Mouse (Mus musculus) spleen, adult 12 weeks (tissue): ENCODE data around the gene Susd3.

Experiments used
- DNase-seq: peaks from one replicate; pipeline ENCODE4 v3.0.0; 2022; ENCODE audit warnings: low spot score

Gene Susd3

GRCm38 (mm10) chr13:49248467-49248862 is at the start of gene Susd3:
Susd3 (minus strand) TSS chr13:49248706.
- no peak for DNase-seq

- no peak for DNase-seq
Observed at GRCm38 (mm10) chr13:49296270-49296669, 47.8 kb upstream of the Susd3 start.

DNA sequence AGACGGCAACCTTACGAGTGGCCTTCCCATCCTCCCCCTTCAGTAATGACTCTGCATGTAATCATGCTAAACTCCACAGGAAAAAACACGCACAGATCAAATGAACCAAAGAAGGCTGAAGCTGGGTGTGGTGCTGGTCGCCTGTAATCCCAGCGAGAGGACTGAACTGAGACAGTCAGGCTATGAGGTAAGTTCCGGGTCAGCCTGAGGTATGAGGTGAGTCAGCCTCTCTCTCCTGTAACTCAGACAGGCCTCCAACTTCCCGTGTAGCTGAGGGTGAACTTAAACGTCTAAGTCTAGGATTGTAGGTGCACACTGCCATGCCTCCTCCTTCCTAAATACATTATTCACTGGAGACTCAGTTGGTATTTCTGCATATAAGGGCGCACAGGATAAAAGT is 45.6 kb upstream of the Susd3 start:
- no peak for DNase-seq

DNA sequence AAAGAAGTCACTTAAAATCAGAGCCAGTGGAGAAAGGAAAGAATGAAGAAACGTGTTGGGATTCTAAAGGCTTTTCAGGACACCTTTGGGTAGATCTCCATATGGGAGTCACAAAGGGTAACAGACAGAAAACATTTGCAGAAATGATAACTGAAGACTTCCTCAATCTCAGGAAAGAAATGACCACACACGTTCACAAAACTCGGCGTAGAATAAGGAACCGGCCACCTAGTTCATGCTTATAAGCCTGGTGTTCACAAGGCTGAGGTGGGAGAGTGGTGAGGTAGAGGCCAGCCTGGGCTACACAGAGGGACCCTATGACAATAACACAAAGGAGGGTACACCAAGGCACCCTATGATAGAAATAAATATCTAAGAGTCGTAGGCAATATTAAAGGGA is 43.4 kb upstream of the Susd3 start:
- DNase-seq: no peak

DNA sequence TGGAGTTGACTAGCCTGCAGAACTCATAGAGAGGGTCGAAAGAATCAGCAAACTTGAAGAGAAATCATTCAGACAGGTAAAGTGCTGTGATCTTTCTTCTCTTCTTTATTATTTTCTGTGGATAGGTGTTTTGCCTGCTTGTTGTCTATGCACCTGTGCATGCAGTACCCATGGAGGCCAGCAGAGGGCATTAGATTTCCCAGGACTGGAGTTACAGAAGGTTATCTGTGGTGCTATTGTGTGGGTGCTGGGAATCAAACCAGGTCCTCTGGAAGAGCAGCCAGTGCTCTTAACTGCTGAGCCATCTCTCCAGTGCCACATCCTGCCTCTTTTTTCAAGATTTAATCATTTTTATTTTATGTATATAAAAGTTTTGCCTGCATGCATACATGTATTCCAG is 42.9 kb upstream of the Susd3 start:
- no peak for DNase-seq

DNA sequence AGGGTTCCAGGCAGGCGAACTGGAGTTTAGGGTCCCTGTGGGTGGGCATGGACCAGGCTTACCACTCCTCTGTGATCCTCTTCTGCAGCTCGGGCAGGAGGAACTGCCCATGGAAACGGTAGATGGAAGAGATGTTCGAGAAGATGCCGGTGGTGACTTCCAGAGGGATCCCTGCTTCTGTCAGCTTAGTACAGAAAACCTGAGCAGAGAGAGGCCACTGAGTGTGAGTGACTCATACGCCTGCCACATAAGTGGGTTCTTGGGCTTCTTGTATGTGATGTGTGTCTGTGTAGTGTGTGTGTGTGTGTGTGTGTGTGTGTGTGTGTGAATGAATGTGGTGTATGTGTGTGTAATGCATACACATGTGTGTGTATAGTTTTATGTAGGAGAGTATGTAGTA is 38.7 kb upstream of the Susd3 start:
- DNase-seq: no peak

GRCm38 (mm10) chr13:49286750-49287149 is 38.2 kb upstream of the Susd3 start:
- DNase-seq: no peak

DNA sequence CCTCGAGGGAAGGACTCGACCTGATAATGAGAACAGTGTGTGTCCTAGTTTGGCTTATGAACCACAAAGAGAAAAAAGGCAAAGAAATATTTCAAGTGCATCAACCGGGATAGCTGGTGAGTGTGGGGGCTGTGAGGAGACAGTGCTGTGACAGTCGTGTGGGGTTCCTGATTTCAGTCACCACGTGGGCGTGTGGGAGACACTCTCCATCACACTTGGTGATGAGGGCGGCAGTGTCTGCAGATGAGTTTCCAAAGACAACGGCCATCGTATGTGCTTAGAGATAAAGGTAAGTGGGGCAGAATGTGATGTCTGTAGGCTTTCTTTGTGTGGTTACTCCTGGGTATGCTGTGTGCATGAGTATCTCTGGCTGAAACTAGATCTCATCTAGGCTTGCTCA is 35.2 kb upstream of the Susd3 start:
- DNase-seq: no peak

DNA sequence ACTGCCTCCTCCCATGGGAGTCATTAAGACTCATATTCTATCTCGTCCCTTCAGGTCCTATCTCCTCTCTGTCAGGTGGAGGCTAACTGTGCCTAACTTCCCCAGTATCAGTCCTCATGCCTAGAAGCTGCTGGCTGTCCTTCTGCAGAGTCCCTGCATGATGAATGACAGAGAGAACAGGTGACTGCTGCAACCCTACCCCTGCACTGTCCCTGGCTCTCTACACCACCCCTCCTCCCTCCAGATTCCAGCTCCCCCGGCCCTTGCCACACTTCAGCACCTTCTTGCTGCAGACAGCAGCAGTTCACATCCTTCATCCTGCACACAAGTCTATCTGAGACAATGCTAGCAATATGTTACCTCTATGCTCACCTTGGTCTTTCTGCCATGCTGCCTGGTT is 33.7 kb upstream of the Susd3 start:
- no peak for DNase-seq

DNA sequence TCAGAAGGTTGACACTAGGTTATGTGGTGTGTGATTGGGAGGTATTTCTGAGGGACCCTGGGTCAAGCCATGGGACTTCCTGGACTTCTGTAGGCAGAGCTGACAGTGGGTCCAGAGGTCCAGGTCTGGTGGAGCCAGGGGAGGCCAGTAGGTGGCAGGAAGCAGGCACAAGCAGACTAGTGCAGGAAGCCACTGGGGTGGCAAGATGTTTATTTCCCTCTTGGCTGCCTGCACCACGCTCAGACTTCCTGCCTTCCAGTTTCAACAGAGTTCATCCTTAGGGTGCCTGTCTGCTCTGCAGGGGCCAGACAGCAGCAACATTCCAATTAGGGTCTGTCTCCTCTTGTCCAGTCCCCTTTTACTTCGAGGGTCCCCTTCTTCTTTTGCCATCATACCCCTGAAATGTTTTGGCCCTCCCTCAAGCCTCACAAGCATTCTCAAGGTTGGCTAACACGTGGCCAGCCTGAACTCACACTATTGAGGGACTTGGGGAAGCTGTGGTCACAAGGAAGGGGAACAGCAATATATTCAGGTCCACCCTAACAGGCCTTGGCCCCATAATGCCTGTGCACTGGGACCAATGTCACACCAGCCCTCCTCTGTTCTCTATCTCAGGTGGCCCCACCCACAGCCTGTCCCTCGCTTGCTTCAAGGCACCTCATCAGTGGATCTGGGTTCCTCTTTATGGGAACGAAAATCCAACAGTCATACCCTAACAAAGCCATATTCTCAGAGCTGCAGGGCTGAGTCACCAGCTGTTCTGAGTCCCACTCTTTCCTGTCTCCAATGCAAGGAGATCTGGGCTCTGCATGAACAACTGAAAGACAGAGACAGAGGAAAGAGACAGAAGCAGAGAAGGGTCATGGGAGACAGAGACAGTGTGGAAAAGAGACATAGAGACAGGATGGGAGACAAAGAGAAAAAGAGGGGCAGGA is 23.6 kb upstream of the Susd3 start:
- no peak for DNase-seq

DNA sequence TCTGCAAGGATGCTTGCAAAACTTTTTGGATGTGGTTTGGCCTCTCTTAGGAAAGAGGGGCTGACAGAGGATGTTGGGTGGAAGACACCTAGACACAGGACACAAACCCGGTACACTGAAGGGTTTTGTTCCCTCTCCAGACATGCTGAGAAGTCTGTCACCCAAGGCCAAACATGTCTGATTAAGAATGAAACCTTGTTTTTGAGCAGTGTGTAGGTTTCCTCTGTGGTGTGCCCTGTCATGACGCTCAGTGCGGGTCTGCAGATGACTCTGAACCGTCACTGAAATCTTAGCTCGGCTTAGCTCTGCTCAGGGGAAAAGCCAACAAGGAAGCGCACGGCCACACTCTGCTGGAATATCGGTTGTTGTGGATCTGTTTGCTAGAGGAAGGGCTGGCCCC is 22.0 kb upstream of the Susd3 start:
- no peak for DNase-seq

GRCm38 (mm10) chr13:49267645-49268044 is 19.1 kb upstream of the Susd3 start:
- no peak for DNase-seq

DNA sequence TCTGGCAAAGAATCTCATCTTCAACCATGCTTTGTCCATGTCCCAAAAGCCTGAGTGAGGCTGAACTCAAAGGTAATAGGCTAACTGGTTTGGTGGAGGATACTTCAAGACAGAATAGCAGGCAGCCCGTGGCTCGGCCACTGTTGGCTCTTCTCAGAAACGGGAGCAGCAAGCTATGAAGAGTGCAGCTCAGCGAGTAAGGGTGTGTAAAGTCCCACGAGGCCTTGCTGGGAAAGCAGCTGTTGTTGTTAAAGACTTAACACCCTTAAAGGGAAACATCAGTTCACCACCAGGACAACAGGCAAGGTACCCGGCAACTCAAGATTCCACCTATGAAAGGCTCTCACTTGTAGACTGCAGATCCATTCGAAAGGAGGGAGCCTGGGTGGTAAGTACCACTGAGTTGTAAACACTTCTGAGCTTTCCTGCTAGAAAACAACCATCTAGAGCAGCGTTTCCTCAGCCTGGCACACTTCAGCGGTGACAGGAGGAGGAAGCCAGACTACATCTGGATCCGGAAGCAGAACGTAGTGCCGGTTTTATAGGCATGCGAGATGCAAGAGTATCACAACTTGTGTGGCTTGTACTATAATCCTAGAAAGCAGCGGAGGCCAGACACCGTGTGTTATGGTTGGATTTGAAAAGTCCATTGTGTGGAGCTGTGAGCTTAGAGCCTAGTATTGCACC is 11.7 kb upstream of the Susd3 start:
- DNase-seq: no peak

DNA sequence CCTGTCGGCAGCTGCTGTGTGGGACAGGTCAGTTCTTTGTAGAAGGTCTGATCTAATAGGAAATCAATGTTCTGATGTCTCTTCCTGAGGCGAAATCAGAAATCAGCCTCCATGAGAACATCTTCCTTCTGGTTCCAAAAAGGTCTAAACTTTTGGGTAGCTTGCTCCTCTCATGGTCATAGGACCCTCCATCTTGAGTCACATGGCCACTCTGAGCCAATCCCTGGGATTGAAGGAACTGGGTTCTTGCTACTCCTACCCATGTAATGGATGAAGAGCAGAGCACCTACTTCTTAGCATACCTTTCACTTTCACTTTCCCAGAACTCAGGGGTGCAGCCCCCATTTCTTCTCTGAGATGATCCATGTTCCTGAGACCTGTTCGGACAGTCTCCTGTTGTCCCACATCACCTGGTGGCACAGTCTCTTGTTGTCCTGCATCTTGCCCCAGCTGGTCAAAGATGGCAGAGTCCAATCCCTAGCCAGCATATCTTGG is 9.4 kb upstream of the Susd3 start:
- DNase-seq: no peak

GRCm38 (mm10) chr13:49252746-49253145 is 4.2 kb upstream of the Susd3 start:
- DNase-seq: no peak

- no peak for DNase-seq
Observed at GRCm38 (mm10) chr13:49252113-49252512, 3.6 kb upstream of the Susd3 start.

GRCm38 (mm10) chr13:49250716-49251517 is 2.4 kb upstream of the Susd3 start:
- no peak for DNase-seq

DNA sequence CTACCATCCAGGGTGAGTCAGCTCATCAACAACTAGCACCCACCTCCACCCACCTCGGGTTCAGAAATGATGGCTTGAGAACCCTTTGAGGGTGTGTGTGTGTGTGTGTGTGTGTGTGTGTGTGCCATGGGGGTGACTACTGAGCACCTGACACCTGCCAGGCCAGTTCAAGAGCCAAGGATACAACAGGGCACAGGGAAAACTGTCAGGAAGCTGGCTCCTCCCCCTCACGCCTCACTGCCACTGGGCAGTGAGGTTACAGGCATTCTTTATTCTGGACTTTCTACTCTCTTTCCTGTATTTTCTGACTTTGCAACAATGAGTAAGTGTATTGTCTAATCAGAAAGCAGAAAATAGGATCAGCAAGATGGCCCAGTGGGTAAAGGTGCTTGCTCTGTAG is 1.1 kb upstream of the Susd3 start:
- no peak for DNase-seq

GRCm38 (mm10) chr13:49248923-49249322 is 417 bp upstream of the Susd3 start:
- DNase-seq: no peak

DNA sequence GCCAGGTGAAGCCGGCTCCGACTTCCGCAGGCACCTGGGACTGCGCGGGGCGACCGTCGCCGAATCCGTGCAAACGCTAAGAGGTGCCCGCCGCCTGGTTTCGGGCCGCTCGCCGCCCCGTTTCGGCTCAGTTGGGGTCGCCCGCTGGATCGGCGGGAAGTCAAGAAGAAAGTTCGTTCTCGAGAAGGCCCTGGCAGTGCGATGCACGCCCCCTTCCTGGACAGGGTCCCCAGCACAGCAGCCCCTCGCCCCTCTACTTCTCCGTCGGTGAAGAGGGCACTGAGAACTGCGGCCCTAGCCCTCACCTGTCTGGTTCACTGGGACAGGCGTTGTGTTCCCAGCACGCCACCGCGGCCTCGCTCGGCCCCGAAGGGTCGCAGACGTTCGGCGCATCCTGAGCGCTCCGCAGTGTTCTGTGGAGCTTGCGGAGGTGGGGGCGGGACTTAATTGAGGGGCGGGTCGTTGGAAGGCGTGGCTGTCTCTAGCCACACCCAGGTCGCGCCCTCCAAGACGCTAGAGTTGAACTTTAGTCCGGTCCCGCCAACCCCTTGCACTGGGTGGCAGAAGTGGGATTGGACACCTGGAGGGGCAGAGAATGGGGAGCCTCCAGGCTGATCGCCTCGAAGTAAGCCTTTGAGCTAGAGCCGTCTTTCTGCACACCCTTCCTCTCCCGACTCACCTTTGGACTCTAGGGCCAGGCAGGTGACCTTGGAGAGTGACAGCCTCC is 603 bp downstream of the Susd3 start:
- peak; percentile 19 for DNase-seq

DNA sequence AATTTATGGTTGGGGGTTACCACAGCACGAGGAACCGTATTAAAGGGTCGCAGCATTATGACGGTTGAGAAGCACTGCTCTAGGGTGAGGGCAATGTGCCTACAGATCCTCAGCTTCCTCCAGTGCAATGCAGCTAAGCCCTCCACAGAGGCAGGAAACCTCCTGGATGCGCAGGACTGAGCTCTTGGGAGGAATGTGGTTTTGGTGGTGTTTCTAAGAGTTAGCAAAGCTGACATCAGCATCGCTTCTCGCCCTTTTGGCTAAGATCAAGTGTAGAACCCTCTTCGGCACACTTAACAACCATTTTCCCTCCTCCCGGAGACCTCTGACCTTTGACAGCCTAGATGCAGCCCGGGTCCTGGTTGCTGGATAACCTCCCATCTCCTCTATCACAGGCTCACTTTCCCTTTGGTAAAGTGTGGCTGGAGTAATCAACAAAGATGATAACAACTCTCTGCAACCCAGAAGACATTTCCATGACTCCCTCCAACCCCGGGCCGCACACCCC is 1.2 kb downstream of the Susd3 start:
- no peak for DNase-seq

DNA sequence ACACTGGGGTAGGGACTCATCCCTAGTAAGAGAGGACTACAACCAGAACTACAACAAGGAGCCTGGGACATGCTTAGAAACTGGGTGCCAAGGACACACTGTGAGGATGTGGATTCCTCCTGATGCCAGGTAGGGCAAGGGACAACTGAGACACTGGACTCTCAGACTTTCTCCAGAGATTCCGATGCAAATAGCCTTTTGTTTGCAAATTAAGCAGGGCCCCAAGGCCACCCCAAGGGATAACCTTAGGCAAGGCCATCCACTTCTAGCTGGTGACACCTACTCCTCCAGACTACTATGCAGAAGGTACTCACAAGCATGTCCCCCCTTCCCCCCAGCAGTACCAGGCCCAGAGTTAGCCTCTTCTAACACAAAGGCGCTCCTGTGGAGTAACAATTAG is 1.9 kb downstream of the Susd3 start:
- DNase-seq: no peak
